Mouse (Mus musculus) cerebellum, postnatal 25 days (tissue): ENCODE data around the gene Gm49394.

Source experiments
- DNase-seq, 2 experiments: peaks; one replicate each; pipeline ENCODE4 v3.0.0; 2021; ENCODE audit warnings: mixed read lengths in 2 of 2

Gm49394 gene

GRCm38 (mm10) chr7:142658681-142659180, 11.0 kb downstream of the Gm49394 start:
- no peak for DNase-seq

- no peak for DNase-seq
Observed at GRCm38 (mm10) chr7:142657821-142658614, 11.7 kb downstream of the Gm49394 start.

GRCm38 (mm10) chr7:142657341-142657791, 12.4 kb downstream of the Gm49394 start:
- no peak for DNase-seq

GRCm38 (mm10) chr7:142656055-142656454, 13.7 kb downstream of the Gm49394 start:
- DNase-seq = no peak

- DNase-seq = no peak
Observed at GRCm38 (mm10) chr7:142655633-142656032, 14.1 kb downstream of the Gm49394 start.

- no peak for DNase-seq
Observed at GRCm38 (mm10) chr7:142653726-142654125, 16.0 kb downstream of the Gm49394 start.

- DNase-seq = no peak
Observed at GRCm38 (mm10) chr7:142646676-142647075, 23.1 kb downstream of the Gm49394 start.

GRCm38 (mm10) chr7:142645045-142645444, 24.7 kb downstream of the Gm49394 start:
- no peak for DNase-seq

GRCm38 (mm10) chr7:142636178-142636577, 33.6 kb downstream of the Gm49394 start:
- peak; percentile 42 to 56 for DNase-seq

GRCm38 (mm10) chr7:142630691-142631090, 39.1 kb downstream of the Gm49394 start:
- DNase-seq = peak; percentile 88 to 91

- no peak for DNase-seq
Observed at GRCm38 (mm10) chr7:142629806-142630205, 39.9 kb downstream of the Gm49394 start.

GRCm38 (mm10) chr7:142622180-142622579, 47.6 kb downstream of the Gm49394 start:
- peak in 1 of 2 experiments; percentile 29 for DNase-seq

GRCm38 (mm10) chr7:142613077-142613476, 56.7 kb downstream of the Gm49394 start:
- DNase-seq = no peak

GRCm38 (mm10) chr7:142610627-142611406, 58.9 kb downstream of the Gm49394 start:
- DNase-seq = peak; percentile 74 to 78

- DNase-seq = no peak
Observed at GRCm38 (mm10) chr7:142600921-142601320, 68.8 kb downstream of the Gm49394 start.
